Mouse (Mus musculus) frontal cortex, postnatal 14 days (tissue): Measurements from ENCODE around the gene Med15.

Source experiments
- DNase-seq, 2 experiments: peaks; one replicate each; pipeline ENCODE4 v3.0.0; 2022; ENCODE audit warnings: low spot score in 2 of 2

Med15 gene

GRCm38 (mm10) chr16:17649925-17650605 lies 82.6 kb downstream of the Med15 start:
- no peak for DNase-seq

DNA sequence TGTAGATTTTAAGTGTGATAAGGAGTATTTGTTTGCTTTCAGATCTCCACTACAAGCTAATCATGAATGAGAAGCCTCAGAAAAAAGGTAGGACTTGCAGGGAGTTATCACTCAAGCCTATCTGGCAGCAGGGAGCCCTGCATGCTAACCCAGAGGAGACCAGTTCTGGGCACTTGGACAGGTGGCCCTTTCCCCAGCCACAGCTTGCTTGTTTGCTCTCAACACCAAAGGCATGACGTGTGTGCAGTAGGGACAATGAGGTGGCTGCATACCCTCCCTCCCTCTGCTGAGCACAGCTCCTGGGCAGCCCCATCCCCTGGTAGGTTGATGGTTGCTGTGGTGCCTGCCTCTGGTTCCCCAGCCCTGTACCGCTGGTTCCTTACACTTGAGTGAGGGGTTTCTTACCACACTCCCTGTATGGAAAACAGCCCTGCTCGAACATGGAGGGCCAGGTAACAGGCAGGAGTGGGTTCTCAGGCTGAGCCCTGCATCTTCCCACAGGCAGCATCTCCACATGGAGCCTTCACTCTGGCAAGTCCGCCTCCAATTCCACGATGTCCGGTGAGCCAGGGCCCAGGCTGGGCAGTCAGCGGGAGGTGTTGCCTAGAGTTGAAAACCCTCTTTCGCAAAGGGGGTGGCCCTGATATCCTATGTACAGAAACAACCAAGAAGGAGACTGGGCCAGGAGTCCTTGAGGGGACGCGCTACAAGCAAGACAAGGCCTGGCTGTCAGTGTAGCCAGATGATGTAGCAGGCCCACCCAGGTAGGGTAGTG lies 84.9 kb downstream of the Med15 start:
- no peak for DNase-seq

- DNase-seq, result no peak
Observed at GRCm38 (mm10) chr16:17647156-17647555, 85.5 kb downstream of the Med15 start.

GRCm38 (mm10) chr16:17646310-17647114 lies 86.2 kb downstream of the Med15 start, which contains the start of gene Ccdc74a:
Ccdc74a (plus strand) TSS chr16:17646470.
- peak; percentile 59 to 72 for DNase-seq

- no peak for DNase-seq
Observed at GRCm38 (mm10) chr16:17643437-17643990, 89.2 kb downstream of the Med15 start.

DNA sequence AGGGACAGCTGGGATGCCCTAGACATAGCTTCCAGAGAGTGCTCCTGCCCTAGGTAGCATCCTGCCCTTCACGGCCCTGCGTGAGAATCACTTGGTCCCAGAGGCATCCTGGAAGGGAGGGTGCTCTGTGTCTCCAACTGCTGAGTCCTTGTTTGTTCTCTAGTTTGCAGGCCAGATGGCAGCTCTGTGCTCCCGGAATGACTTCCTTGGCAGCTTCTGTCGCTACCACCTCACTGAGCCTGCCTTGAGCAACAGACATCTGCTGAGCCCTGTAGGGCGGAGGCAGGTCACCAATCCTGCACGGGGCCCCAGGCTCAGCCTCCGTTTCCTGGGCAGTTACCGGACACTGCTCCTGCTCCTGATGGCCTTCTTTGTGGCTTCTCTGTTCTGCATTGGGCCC lies 90.4 kb downstream of the Med15 start:
- no peak for DNase-seq

DNA sequence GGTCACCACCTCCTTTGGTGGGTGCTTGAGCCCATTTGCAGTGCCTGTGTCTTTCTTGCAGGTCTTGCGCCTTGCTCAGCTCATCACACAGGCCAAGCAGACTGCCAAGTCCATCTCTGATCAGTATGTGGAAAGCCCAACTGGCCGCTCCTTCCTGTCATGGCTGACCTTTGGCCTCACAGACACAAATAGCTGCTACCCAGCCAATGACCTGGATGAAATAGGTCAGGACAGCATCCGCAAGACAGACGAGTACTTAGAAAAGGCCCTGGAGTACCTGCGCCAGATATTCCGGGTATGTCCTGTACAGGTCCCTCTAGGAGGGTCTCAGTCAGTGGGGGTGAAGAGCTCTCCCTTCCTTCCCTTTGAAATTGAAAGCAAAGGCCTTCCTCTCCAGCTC lies 91.4 kb downstream of the Med15 start:
- DNase-seq, result no peak

DNA sequence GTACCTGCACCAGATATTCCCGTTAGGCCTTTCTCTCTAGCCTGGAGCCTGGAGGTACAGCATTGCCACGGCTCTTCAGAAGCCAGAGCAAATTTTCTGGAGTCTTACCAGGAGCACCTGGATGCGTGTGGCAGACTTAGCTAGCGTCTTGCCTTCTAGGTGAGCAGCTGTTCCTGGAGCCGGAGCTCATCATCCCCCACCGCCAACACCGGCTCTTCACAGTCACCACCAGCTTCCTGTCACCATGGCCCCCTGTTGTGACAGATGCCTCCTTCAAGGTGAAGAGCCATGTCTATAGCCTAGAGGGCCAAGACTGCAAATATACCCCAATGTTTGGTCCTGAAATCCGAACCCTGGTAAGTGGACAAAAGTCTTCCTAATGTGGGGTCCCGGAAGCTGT lies 92.0 kb downstream of the Med15 start:
- DNase-seq, result no peak

GRCm38 (mm10) chr16:17639951-17640350 lies 92.7 kb downstream of the Med15 start:
- DNase-seq, result no peak

GRCm38 (mm10) chr16:17639081-17639480 lies 93.6 kb downstream of the Med15 start:
- no peak for DNase-seq

DNA sequence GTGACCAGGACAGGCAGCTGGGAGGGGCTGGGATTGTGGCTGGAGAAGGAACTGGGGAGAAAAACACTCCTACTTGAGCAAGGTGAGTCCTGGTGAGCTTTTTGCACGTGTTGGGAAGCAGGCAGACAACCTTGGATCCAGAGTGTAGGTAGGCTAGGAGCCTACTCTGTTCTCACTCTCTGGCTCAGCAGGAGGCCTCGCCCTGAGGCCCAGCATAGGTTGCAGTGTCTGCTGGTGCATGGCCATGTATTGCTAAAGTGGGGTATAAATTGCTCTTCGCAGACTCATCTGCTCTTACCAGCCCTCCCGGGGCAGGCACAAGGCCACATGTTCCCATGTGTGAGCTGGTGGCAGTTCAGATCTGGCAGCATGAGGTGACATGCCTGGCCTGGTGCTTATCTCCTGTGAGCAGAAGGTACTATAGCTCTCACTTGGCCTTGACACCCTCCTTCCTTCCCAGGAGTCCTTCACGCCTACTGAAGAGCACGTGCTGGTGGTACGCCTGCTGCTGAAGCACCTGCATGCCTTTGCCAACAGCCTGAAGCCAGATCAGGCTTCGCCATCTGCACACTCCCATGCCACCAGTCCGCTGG lies 94.6 kb downstream of the Med15 start:
- no peak for DNase-seq

- no peak for DNase-seq
Observed at GRCm38 (mm10) chr16:17637610-17638009, 95.1 kb downstream of the Med15 start.

- no peak for DNase-seq
Observed at GRCm38 (mm10) chr16:17636904-17637303, 95.8 kb downstream of the Med15 start.

- DNase-seq, result no peak
Observed at GRCm38 (mm10) chr16:17633481-17634181, 99.1 kb downstream of the Med15 start.

DNA sequence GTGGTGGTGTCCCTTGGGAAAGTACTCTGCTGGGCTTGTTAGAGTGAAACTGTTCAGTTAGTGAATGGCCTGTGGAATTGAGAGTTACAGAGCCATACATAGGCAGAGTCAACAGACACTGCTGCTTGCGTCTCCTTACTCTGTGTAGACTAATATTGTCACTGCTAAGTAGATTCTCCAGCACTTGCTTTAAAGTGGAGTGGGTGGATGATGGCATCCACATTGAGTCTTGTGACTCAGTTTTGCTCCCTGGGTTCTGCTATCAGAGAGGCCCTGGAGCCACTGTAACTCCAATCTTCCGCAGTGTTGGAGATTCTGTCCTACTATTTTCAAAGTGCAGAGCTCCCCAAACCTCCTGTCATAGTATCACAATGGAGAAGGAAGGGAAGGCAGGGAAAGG lies 100.1 kb downstream of the Med15 start:
- DNase-seq, result no peak

DNA sequence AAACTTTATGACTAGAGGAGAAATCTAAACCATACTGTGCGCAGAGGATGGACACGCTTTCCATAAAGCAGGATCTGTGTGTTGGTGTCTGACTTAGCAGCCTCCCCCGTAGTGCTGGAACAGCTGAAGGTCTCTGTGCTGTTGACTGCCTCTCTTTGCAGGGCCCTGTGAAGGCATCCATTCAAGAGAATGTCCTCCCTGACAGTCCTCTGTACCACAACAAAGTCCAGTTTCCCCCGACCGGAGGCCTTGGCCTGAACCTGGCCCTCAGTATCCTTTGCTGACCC lies 106.5 kb downstream of the Med15 start:
- DNase-seq, result no peak

GRCm38 (mm10) chr16:17625488-17626268 lies 107.0 kb downstream of the Med15 start:
- no peak for DNase-seq

DNA sequence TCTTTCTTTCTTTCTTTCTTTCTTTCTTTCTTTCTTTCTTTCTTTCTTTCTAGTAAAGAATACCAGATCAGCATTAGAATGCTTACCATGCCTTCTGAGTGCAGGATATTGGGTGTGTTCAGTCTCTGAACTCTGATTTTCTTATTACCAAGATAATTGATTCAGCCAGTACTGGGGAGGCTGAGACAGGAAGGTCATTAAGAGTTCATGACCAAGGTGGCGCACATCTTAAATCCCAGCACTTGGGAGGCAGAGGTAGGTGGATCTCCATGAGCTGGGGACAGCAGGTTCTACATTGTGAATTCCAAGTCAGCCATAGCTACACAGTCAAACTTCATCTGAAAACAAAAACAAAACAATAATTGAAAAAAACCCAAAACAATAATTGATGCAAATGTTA lies 110.8 kb downstream of the Med15 start:
- DNase-seq, result no peak

GRCm38 (mm10) chr16:17619198-17620105 lies 113.2 kb downstream of the Med15 start, which contains the start of gene Smpd4:
Smpd4 (plus strand) TSS chr16:17619354.
- DNase-seq, result peak; percentile 79 to 91
